Mouse (Mus musculus) lung, postnatal 36 days (tissue): ENCODE data around the gene Ptpn22.

Source experiments
- DNase-seq: peaks from one replicate; pipeline ENCODE4 v3.0.0; 2022; ENCODE audit warnings: mixed read lengths

The Ptpn22 gene

GRCm38 (mm10) chr3:103859851-103860391 is 326 bp downstream of the Ptpn22 start:
- peak; percentile 80 for DNase-seq

GRCm38 (mm10) chr3:103862721-103863220 is 3.2 kb downstream of the Ptpn22 start:
- no peak for DNase-seq

GRCm38 (mm10) chr3:103864200-103864599 is 4.6 kb downstream of the Ptpn22 start:
- no peak for DNase-seq

- DNase-seq, result no peak
Measured at GRCm38 (mm10) chr3:103867424-103867971, 7.9 kb downstream of the Ptpn22 start.

GRCm38 (mm10) chr3:103868008-103868407 is 8.4 kb downstream of the Ptpn22 start:
- no peak for DNase-seq

GRCm38 (mm10) chr3:103872663-103873098 is 13.1 kb downstream of the Ptpn22 start:
- peak; percentile 30 for DNase-seq

- no peak for DNase-seq
Measured at GRCm38 (mm10) chr3:103874329-103874728, 14.7 kb downstream of the Ptpn22 start.

DNA sequence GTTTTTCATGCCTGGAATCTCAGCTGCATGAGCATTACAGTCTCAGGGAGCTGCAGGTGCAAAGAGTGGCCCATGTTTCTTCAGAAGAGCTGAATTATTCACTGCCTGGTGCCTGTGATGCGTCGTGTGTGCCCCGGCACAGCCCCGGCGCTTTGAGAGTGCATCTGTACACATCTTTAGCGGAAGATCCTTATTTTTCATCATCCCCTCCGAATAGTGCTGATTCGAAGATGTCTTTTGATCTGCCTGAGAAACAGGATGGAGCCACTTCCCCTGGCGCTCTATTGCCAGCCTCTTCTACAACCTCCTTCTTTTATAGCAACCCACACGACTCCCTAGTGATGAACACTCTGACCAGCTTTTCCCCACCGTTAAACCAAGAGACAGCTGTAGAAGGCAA is 26.4 kb downstream of the Ptpn22 start:
- no peak for DNase-seq

- peak; percentile 78 for DNase-seq
Measured at GRCm38 (mm10) chr3:103887581-103887980, 28.0 kb downstream of the Ptpn22 start.

- no peak for DNase-seq
Measured at GRCm38 (mm10) chr3:103893374-103893773, 33.8 kb downstream of the Ptpn22 start.

GRCm38 (mm10) chr3:103904705-103905104 is 45.1 kb downstream of the Ptpn22 start:
- peak; percentile 75 for DNase-seq

- DNase-seq, result no peak
Measured at GRCm38 (mm10) chr3:103907335-103908030, 47.9 kb downstream of the Ptpn22 start.

GRCm38 (mm10) chr3:103908781-103909180 is 49.2 kb downstream of the Ptpn22 start:
- no peak for DNase-seq

DNA sequence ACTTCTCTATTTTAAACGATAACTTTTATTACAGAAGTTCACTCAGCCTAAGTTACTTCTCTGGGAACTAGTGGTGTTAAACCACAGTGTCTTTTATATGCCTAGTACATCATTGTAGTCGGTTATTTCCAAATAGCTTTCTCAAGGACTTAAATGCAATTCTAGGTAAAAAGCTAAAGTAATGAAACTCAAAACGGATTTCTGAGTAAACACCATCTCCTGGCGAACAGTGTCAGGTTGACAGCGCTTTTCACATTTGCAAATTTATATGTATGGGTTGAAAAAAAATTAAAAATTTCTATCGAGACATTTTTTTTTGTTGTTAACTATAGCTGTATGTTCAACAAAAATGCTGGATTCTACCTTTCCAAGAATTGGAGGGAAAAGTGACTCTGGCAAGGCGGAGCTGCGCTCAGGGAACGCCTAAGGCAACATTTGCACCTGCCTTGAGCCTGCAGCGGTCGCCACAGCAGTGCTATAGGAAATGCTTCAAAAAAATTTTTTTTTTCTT is 53.9 kb downstream of the Ptpn22 start:
- peak; percentile 21 for DNase-seq

DNA sequence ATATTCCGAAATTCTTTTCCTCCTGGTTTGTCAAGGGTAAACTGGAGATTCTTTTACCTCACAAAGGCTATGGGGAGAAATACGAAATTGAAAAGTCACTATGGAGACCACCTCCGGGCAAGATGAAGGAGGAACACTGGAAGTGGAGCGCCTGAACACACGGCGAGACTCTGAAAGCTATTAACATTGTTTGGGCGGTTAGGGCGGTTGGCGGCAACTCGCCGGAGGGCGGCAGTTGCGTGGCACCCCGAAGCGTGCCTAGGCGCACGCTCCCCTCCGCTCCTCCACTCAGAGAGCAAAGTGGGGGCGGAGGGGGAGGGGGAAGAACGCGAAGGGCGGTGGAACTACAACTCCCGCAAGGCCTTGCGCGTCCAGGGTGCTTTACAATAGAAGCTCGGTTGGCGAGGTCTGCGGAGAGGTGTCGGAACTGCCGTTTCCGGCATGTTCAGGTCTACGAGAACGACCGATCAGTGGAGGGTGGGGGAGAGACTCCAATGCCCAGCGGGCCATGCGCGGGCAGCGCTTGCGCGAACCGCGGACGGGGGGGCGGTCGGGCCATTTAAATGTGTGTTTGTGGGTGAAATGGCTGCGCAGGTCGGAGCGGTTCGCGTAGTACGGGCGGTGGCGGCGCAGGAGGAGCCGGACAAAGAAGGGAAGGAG is 54.5 kb downstream of the Ptpn22 start, which contains the start of gene Rsbn1:
Gene Rsbn1 (plus strand): TSS at position 111 of the 660 bp plus-strand sequence.
- DNase-seq, result peak; percentile 99

- peak; percentile 53 for DNase-seq
Measured at GRCm38 (mm10) chr3:103914732-103915508, 55.3 kb downstream of the Ptpn22 start.

GRCm38 (mm10) chr3:103915509-103915896 is 55.9 kb downstream of the Ptpn22 start:
- DNase-seq, result no peak

GRCm38 (mm10) chr3:103916205-103916838 is 56.7 kb downstream of the Ptpn22 start:
- DNase-seq, result peak; percentile 55

GRCm38 (mm10) chr3:103916839-103917237 is 57.2 kb downstream of the Ptpn22 start:
- DNase-seq, result no peak

- no peak for DNase-seq
Measured at GRCm38 (mm10) chr3:103920094-103920493, 60.5 kb downstream of the Ptpn22 start.

- no peak for DNase-seq
Measured at GRCm38 (mm10) chr3:103925302-103925701, 65.7 kb downstream of the Ptpn22 start.

DNA sequence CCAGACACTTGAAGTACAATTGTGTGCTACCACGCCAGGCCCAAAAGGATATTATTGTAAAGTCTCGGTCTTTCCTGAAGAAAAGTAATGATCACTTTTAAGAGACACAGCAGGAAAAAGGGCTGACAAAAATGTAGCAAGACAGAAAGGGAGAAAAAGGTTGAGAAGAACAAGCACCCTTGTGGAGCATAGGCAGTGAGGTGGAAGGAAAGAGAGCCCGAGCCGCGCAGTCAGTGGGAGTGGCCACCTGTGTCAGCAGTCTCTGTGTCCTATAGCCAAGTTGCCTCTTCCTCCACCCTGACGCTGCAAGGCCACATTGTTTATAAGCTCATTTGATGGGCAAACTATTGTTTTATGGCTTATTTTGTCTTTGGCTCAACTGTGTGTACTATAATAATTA is 67.9 kb downstream of the Ptpn22 start:
- DNase-seq, result peak; percentile 42
